Mouse (Mus musculus) kidney, adult 9 months (tissue): ENCODE measurements around the gene 1700129C05Rik.
A peak's percentile ranks its signal among the peaks of the same experiment; 100 is the strongest.

Experiments used
- DNase-seq: peaks from one replicate; pipeline ENCODE4 v3.0.0; 2022

1700129C05Rik gene

DNA sequence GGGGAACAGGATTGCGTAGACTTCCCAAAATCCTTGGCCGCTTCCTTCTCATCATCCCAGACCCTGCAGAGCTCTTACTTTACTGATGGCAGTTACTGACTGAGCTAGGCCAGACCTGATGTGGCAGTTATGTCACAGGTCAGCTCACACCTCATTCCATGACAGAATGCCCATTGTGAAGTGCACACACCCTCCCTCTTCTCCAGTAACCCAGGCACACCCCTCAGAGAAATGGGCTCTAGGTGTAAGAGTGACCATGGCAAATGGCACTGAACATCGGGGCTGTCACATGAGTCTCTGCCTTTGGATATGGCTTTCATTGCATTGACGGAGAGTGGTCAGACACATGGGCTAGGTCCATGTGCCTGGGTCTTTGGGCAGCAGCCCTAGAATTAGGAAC is at the start of gene 1700129C05Rik:
1700129C05Rik (minus strand) TSS at position 101 of the 400 bp plus-strand sequence.
- no peak for DNase-seq

DNA sequence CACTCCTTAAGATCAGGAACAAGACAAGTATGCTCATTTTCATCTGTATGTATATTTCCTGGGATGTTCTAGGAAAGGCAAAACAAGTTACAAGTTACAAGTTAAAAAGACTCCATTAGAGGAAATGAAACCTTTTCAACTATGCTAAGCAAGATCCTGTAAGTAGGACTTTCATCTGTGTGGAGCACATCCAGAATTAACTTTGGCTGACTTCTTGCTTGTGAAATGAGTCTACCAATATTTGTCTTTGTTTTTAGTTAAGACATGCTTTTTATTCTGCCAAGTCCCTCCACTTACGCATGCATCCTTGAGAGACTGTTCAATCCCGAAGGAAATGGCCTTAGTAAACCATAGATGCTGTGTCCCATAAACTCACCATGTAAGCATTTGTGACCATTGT is 43.4 kb upstream of the 1700129C05Rik start:
- DNase-seq, result no peak

DNA sequence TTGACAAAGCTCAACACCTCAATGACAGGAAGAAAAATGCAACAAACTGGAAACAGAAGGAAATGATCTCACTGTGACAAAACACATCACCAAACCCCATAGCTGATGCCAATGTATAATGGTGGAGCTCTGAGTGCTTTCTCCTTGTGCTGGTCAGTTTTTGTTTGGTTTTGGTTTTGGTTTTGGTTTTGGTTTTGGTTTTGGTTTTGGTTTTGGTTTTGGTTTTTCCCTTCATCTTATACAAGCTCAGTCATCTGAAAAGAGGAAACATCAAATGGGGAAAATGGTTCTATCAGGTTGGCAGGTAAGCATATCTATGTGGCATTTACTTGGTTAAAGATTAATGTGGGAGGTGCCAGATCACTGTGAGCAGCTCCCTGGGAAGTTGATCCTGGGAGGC is 42.8 kb upstream of the 1700129C05Rik start:
- no peak for DNase-seq

DNA sequence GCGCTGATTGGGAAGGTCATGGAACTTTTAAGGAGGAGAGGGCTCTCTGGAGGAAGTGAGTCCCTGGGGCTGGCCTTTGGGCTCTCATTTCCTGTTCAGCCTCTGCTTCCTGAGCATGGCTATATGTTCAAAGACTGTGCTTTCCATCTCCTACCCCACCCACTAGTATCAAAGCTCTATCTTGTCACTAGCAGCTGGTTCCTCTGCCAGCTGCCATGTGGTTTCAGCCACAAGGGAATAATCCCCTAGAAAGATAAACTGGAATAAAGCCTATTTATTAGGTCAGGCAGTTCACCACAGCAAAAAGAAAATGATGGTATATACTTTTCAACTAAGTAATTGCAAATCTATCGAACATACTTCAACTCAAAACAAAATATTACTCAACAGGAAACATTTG is 40.0 kb upstream of the 1700129C05Rik start:
- no peak for DNase-seq

DNA sequence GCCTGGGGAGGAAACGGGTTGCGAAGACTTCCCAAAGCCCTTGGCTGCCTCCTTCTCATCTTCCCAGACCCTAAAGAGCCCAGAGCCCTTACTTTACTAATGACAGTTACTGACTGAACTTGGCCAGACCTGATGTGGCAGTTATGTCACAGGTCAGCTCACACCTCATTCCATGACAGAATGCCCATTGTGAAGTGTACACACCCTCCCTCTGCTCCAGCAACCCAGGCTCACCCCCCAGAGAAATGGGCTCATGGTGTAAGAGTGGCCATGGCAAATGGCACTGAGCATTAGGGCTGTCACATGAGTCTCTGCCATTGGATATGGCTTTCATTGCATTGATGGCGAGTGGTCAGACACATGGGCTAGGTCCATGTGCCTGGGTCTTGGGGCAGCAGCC is 36.0 kb upstream of the 1700129C05Rik start, which contains the start of gene Gm5142:
Gm5142 (minus strand) TSS at position 101 of the 400 bp plus-strand sequence.
- no peak for DNase-seq

DNA sequence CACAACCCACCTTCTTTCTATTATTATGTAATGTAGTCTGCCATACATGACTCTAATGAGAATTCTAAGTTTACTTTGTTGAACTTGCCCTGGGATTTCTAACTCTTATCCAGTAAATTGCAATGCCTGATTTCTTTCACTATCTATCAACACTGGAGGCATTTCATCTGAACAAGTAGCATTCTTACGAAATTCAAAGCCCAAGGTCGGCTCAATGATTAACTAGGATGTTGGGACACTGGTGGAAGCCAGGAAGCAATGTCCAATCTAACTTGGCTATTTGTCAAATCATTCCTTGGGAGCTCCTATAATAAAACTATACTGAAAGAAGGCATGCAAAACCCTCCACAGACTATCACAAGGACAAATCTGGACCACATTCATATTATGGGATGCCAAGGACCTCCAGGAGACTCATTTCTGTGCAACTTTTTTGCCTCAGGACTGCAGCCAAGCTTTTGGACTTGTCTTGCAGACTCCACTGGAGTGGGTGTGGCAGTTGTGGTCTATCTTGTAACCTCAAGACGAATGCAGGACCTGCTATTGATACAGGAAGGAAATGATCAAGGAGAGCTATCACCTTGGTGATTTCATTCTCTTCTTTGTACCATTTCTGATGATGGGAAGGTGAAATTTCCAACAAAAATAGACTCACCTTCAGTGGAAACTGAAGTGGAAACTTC is 14.5 kb upstream of the 1700129C05Rik start:
- peak; percentile 91 for DNase-seq

DNA sequence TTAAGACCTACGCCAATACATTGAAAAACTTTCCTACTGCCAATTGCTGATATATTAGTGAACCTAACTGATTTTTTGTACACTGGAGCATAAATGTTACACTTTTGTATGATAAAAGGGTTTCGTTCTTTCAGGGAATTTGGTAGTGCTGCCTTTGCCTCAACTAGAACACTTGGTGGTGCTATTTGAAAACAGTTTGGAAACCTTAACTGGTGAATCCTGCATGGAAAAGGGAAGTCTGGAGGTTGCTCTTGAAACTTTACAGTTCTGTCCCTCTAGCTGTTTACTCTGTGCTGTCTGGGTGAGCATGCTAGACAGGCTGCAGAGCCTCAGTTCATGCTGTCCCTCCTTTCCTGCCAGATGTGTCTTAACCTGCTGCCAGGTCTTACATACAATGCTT is 12.9 kb upstream of the 1700129C05Rik start:
- peak; percentile 29 for DNase-seq

DNA sequence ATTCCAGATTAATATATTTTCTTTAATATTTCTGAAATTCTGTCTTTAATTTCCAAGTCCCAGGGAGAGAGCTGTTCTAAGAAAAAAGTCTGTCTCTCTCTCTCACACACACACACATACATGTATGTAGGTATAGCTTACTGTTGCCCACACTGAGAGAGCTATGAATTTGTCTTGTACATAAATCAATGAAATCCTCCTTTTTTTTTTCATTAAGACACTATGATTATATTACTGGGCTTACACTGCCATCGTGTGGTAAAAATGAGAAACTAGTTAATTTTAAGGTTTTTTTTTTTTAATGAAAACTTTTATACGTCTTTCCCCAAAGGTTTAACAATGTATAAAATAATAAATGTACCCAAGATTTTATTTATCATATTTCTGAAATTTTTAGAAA is 28.4 kb downstream of the 1700129C05Rik start:
- peak; percentile 20 for DNase-seq

DNA sequence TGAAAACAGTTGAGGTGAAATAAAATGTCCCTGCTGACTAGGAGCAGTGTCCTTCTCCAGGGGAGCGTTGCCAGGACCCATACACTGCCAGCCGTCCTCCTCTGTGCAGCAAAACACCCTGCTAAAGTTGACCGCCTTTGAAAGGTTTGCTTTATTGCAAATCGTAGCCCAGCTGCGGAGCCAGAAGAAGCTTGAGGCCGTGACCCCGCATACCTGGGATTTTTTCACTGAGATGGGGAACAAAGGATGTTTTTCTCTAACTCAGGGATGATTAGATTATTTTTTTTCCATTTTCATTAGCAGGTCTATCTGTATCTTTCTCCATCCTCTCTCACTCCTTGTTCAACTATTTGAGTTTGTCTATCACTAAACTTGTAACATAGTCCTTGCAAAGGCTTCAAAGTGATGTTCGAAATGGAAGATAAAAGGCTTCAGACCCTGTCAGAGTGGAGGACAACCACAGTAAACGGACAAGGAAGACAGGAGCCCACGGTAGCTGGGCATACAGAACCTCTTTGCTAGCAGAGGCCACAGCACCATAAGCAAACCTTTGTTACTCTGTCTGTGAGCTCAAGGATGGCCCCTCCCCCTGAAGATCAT is 38.6 kb downstream of the 1700129C05Rik start:
- DNase-seq, result no peak

DNA sequence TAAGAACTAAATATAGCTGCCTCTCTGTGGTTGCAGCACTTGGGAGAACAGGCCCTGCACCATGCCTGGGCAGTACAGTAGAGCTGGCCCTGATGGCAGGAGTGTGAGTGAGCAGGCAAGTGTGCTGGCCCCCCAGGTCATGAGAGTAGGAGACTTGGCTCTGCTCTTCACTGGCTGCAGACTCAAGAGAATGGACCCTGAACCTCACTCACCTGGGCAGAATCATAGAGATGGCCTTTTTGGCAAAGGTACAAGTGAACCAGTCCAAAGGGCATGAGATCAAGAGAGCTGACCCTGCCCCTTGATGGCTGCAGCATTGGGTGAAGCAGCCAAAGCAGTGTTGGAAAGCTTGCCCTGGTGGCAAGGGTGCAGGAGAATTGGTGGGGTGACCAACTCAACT is 49.1 kb downstream of the 1700129C05Rik start:
- DNase-seq, result peak; percentile 90

DNA sequence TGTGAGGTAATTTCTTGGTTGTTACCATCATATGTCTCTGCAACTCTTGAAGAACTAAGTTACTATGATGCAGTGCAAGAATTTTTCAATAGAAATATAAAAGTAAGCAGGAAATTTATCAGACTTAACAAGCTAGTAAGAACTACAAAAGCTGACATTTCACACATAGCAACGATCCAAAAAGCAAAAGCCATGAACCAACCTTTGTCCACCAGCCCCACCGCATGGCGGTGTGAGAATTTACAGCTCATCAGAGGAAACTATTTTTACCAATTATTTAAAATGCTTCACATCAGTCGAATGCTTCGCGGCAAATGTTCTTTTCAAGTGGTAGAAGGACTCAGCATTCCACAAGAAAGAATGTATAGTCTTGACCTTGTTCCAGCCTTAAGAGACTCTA is 58.3 kb downstream of the 1700129C05Rik start:
- peak; percentile 34 for DNase-seq
